Mouse (Mus musculus) stomach, postnatal 0 days (tissue): ENCODE results near the gene Ccdc153. TPM values are rescaled to one million over a fixed set of nuclear protein-coding genes. Genes with fewer than 3 reads are reported as not detected.

ENCODE experiments used
- ATAC-seq: fragments of 200-750 bp; cut with Nextera tagmentation; 2 replicates; pipeline ENCODE4 v1.8.0; 2017; ENCODE audit not compliant: low FRiP score, low TSS enrichment
- DNase-seq: peaks from one replicate; pipeline ENCODE4 v3.0.0-alpha.2; 2016; ENCODE audit warnings: low spot score
- H3K27ac ChIP-seq: fragments of 300-500 bp; sonication (generic); replicated peaks from 2 replicates; pipeline ENCODE4 v1.5.1; 2014; ENCODE audit warnings: mild to moderate bottlenecking, control low read depth
- H3K27me3 ChIP-seq: fragments of 300-500 bp; sonication (generic); 2 replicates; pipeline ENCODE4 v1.6.1; 2014; ENCODE audit warnings: low read length; ENCODE audit not compliant: control insufficient read depth, insufficient read depth
- H3K36me3 ChIP-seq: fragments of 300-500 bp; sonication (generic); 2 replicates; pipeline ENCODE4 v1.6.1; 2014; ENCODE audit warnings: low read length, mixed read lengths; ENCODE audit not compliant: control insufficient read depth, insufficient read depth
- H3K4me1 ChIP-seq: fragments of 300-500 bp; sonication (generic); replicated peaks from 2 replicates; pipeline ENCODE4 v1.6.1; 2014; ENCODE audit warnings: antibody characterized with exemption; ENCODE audit not compliant: control insufficient read depth, insufficient read depth
- H3K4me2 ChIP-seq: fragments of 300-500 bp; sonication (generic); replicated peaks from 2 replicates; pipeline ENCODE4 v1.6.1; 2014; ENCODE audit warnings: low read depth, mild to moderate bottlenecking, control low read depth, moderate library complexity
- H3K4me3 ChIP-seq: fragments of 300-500 bp; sonication (generic); 2 replicates; pipeline ENCODE4 v1.5.1; 2014; ENCODE audit warnings: low read depth, low read length, control low read depth
- H3K9ac ChIP-seq: fragments of 300-500 bp; sonication (generic); 2 replicates; pipeline ENCODE4 v1.6.1; 2014; ENCODE audit warnings: mild to moderate bottlenecking, low read length, control low read depth, mixed read lengths
- H3K9me3 ChIP-seq: fragments of 300-500 bp; sonication (generic); 2 replicates; pipeline ENCODE4 v1.6.1; 2016; ENCODE audit warnings: low read length; ENCODE audit not compliant: control insufficient read depth
- CTCF ChIP-seq: IDR thresholded peaks from 2 replicates; pipeline ENCODE4 v1.5.1; 2016; ENCODE audit warnings: antibody characterized with exemption, low read depth, mild to moderate bottlenecking, moderate library complexity
- EP300 ChIP-seq: optimal IDR thresholded peaks from 2 replicates; pipeline ENCODE3; 2016; ENCODE audit warnings: antibody characterized with exemption
- WGBS: fragments of 180-500 bp; shearing (Covaris S2); extraction: QIAGEN DNeasy Blood & Tissue Kit; methylation state at CpG from one replicate; pipeline ENCODE4 v1.1.7; 2014; 5-methylcytosine and 5-hydroxymethylcytosine counted together
- polyA plus RNA-seq: library from polyadenylated mRNA; unstranded; fragments of >200 nt; fragmentation: Nextera tagmentation; extraction: Ambion mirVana; gene quantifications from 2 replicates; pipeline ENCODE4 v1.2.1, GENCODE M21; 2015

Gene Ccdc153
- polyA plus RNA-seq, 1 experiment from 2014 or later: not detected

DNA sequence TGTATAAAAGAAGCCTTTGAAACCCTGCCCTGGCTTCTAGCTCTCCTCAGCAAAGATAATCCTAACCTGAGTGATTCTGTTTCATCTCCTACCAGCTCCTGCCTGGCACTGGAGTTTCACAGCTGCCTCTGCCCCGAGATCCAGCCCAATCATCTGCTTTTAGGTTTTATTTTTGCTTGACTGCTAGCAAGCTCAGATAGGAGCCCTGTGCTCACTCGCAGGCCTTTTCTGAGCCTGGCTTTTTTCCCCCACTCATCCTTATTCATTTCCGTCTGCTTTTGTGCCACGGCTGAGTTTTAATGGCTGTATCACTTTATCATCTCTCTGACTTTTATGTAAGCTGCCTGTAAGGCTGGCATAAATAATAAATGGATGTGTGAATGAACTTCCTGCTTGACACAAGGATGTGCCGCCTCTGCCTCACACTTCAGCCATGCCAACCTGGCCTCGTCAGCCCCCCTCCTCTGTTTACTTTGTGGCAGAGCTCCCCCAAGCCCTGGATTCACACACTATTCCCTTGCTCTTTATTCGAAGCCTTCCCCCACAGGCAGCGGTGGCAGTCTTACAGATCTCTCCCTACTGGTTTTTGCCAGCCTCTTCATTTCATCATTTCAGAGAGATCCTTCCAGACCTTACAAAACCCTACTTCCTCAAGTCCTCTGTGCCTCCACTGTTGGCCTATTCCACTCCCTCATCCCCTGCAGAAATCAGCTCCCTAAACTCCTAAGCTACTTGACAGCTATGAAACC is 26.2 kb downstream of the Ccdc153 start:
- peak overlapping the region; percentile 56 for H3K4me3 ChIP-seq
- H3K27ac ChIP-seq: peak overlapping the region; percentile 97
- no peaks in the 10 kb centered on the region for H3K9me3 ChIP-seq
- no peaks in the 10 kb centered on the region for H3K27me3 ChIP-seq
- H3K9ac ChIP-seq: peak overlapping the region; percentile 94; the same call in 1 of the 2 replicates
- H3K4me1 ChIP-seq: 0 out of 2 replicates have a peak, but pooled peaks cover 2% of the 10 kb centered on the region
- TF ChIP-seq CTCF: no peak
- no peak for TF ChIP-seq EP300
- DNase-seq (no peak), ATAC-seq (no peak)
- 38% methylated on average over 8 of the region's 8 CpGs for WGBS
- peak overlapping the region; percentile 85 for H3K4me2 ChIP-seq
- no peaks in the 10 kb centered on the region for H3K36me3 ChIP-seq

GRCm38 (mm10) chr9:44267319-44268026 is 27.0 kb downstream of the Ccdc153 start:
- Histone ChIP-seq H3K4me3 (peak overlapping the region; percentile 56), H3K27ac (peak overlapping the region; percentile 97), H3K4me2 (peak overlapping the region; percentile 85), H3K9me3 (no peaks in the 10 kb centered on the region), H3K27me3 (no peaks in the 10 kb centered on the region), H3K4me1 (0 out of 2 replicates have a peak, but pooled peaks cover 2% of the 10 kb centered on the region), H3K9ac (peak overlapping the region; percentile 94), H3K36me3 (no peaks in the 10 kb centered on the region)
- WGBS: 6% methylated on average over 23 of the region's 23 CpGs
- no peak for DNase-seq
- TF ChIP-seq EP300: no peak
- TF ChIP-seq CTCF: peak; percentile 47
- ATAC-seq: peak; percentile 19

DNA sequence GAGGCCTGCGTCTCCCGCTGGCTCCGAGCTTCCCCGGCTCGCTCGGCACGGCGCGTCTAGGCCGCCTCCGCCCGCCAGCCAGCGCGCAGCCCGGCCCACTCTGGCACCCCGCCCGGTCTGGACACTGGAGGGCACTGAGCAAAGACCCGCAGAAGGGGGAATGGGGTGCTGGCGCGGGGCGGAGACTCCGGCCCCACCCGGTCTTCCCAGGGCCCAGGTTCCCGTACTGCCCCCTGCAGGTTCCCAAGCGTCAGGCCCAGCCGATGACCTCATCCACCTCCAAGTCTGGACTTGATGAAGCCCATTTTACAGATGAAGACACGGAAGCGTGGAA is 27.5 kb downstream of the Ccdc153 start:
- no peaks in the 10 kb centered on the region for H3K27me3 ChIP-seq
- H3K36me3 ChIP-seq: no peaks in the 10 kb centered on the region
- H3K27ac ChIP-seq: peak overlapping the region; percentile 97
- ATAC-seq: peak; percentile 93
- 5% methylated on average over 28 of the region's 28 CpGs for WGBS
- peak overlapping the region; percentile 85 for H3K4me2 ChIP-seq
- H3K4me1 ChIP-seq: 0 out of 2 replicates have a peak, but pooled peaks cover 2% of the 10 kb centered on the region
- H3K4me3 ChIP-seq: peak overlapping the region; percentile 56
- DNase-seq: peak; percentile 93
- H3K9ac ChIP-seq: peak overlapping the region; percentile 94
- no peaks in the 10 kb centered on the region for H3K9me3 ChIP-seq
- TF ChIP-seq EP300 (no peak), CTCF (peak; percentile 79)

- Histone ChIP-seq H3K27me3 (no peaks in the 10 kb centered on the region), H3K9me3 (no peaks in the 10 kb centered on the region), H3K9ac (peak within 1 kb of the TSS; percentile 94), H3K4me1 (0 out of 2 replicates have a peak, but pooled peaks cover 2% of the 10 kb centered on the region), H3K36me3 (no peaks in the 10 kb centered on the region), H3K4me3 (peak within 1 kb of the TSS; percentile 56), H3K27ac (peak within 1 kb of the TSS; percentile 97), H3K4me2 (peak within 1 kb of the TSS; percentile 85)
- TF ChIP-seq EP300: no peak
- TF ChIP-seq CTCF: no peak
- WGBS: 45% methylated on average over 6 of the region's 6 CpGs
- ATAC-seq (peak; percentile 27; the same call in 1 of the 2 replicates), DNase-seq (no peak)
Observed at GRCm38 (mm10) chr9:44268432-44268831, 28.0 kb downstream of the Ccdc153 start, which contains the start of gene Nlrx1. Gene Nlrx1 (minus strand): TSS chr9:44268599.

DNA sequence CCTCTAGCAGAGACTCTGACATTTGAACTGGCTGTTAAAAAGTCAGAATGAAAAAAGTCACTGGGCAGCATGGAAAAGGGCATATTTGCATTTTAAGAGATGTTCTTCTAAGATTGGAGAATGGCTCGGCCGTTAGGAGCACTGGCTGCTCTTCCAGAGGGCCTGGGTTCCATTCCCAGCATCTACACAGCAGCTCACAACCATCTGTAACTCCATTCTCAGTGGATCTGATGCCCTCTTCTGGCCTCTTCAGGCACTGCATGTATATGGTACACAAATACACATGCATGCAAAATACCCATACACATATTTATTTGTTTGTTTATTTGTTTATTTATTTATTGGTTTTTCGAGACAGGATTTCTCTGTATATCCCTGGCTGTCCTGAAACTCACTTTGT is 28.6 kb downstream of the Ccdc153 start:
- H3K4me3 ChIP-seq: no peak overlapping the region
- TF ChIP-seq CTCF: peak; percentile 70
- TF ChIP-seq EP300: no peak
- no peaks in the 10 kb centered on the region for H3K27me3 ChIP-seq
- no peaks in the 10 kb centered on the region for H3K9me3 ChIP-seq
- no peak for DNase-seq
- 0 out of 2 replicates have a peak, but pooled peaks cover 2% of the 10 kb centered on the region for H3K4me1 ChIP-seq
- no peak overlapping the region for H3K9ac ChIP-seq
- H3K36me3 ChIP-seq: no peaks in the 10 kb centered on the region
- 0 out of 2 replicates have a peak overlapping the region, but pooled peaks have one; percentile 35 for H3K27ac ChIP-seq
- no peak overlapping the region for H3K4me2 ChIP-seq
- 83% methylated on average over 3 of the region's 3 CpGs for WGBS
- no peak for ATAC-seq
